Mouse (Mus musculus) midbrain, embryonic 12.5 days (tissue): ENCODE results near the gene Dnal4. TPM values are rescaled to one million over a fixed set of nuclear protein-coding genes. Genes with fewer than 3 reads are reported as not detected.
A peak's percentile ranks its signal among the peaks of the same experiment; 100 is the strongest.

Experiments
- ATAC-seq: fragments of 200-750 bp; cut with Nextera tagmentation; 2 replicates; pipeline ENCODE4 v1.8.0; 2017; ENCODE audit warnings: low read depth, moderate TSS enrichment, moderate library complexity; ENCODE audit not compliant: low FRiP score
- H3K27ac ChIP-seq: fragments of 300-500 bp; sonication (generic); replicated peaks from 2 replicates; pipeline ENCODE4 v1.5.1; 2016; ENCODE audit warnings: mild to moderate bottlenecking
- H3K27me3 ChIP-seq: fragments of 300-500 bp; sonication (generic); 2 replicates; pipeline ENCODE4 v1.6.1; 2016; ENCODE audit warnings: mild to moderate bottlenecking
- H3K36me3 ChIP-seq: fragments of 300-500 bp; sonication (generic); 2 replicates; pipeline ENCODE4 v1.6.1; 2016
- H3K4me1 ChIP-seq: fragments of 300-500 bp; sonication (generic); 2 replicates; pipeline ENCODE4 v1.6.1; 2016
- H3K4me2 ChIP-seq: fragments of 300-500 bp; sonication (generic); replicated peaks from 2 replicates; pipeline ENCODE4 v1.6.1; 2016; ENCODE audit warnings: mild to moderate bottlenecking, moderate library complexity
- H3K4me3 ChIP-seq: fragments of 300-500 bp; sonication (generic); 2 replicates; pipeline ENCODE4 v1.5.1; 2016; ENCODE audit warnings: mild to moderate bottlenecking
- H3K9ac ChIP-seq: fragments of 300-500 bp; sonication (generic); replicated peaks from 2 replicates; pipeline ENCODE4 v1.6.1; 2016; ENCODE audit warnings: mild to moderate bottlenecking, moderate library complexity
- H3K9me3 ChIP-seq: fragments of 300-500 bp; sonication (generic); 2 replicates; pipeline ENCODE4 v1.6.1; 2016; ENCODE audit warnings: mild to moderate bottlenecking
- WGBS: fragments of 180-500 bp; shearing (Covaris S2); methylation state at CpG from one replicate; pipeline ENCODE4 v1.1.7; 2016; 5-methylcytosine and 5-hydroxymethylcytosine counted together
- polyA plus RNA-seq: library from polyadenylated mRNA; unstranded; fragments of >200 nt; fragmentation: Nextera tagmentation; extraction: Ambion mirVana; gene quantifications from 2 replicates; pipeline ENCODE4 v1.2.1, GENCODE M21; 2016

The Dnal4 gene
- polyA plus RNA-seq, 1 experiment from 2014 or later: 77.9 TPM

DNA sequence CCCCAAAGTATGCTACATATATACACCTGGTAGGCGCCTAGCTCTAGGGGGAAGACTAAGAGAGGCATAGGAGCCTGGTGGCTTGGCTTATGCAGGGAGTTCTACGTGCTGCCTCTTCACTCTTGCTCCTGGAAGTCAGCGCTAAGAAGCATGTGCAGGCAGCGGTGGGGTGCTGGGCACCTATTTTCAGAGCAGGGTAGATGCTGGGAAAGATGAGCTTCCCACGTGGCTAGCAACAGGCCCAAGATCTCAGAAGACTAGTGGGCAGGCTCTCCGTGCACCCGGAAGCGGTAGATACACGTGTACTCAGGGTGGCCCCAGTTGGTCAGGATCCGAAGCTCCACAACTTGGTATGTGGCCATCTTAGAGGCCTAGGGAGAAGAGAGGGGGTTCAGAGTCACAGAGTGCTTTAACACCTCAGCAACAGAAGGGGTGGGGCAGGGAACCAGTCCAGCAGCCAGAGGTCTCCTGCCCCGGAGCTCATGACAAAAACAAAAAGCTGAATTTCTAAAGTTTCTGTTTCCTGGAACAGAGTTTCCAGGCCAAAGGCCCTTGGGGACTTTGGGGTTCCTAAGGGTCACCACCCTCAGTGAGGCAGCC is 52.4 kb downstream of the Dnal4 start:
- Histone ChIP-seq H3K4me3 (no peak overlapping the region), H3K36me3 (peaks cover 71% of the 10 kb centered on the region), H3K9me3 (no peaks in the 10 kb centered on the region), H3K27ac (no peak overlapping the region), H3K4me1 (0 out of 2 replicates have a peak, but pooled peaks cover 3% of the 10 kb centered on the region), H3K27me3 (no peaks in the 10 kb centered on the region), H3K4me2 (no peak overlapping the region), H3K9ac (no peak overlapping the region)
- ATAC-seq: no peak
- WGBS: 96% methylated on average over 11 of the region's 11 CpGs

DNA sequence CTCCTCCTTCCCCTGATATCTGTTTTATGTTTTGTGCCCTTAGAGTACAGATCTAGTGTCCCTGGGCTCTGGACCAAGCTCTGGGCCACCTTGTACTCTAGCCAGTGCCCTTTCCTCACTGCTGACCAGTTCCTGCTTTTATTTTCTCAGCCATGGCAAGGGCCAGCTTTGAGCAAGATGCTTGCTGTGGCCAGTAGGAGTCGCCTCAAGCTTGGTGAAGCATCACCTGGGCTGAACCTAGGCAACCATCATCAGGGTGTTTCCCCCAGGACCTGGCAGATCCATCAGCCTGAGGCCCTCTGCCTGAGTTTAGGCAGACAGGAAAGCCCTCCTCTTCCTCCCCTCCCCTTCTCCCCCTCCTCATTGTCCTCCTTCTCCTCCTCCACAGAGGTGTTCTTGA is 54.2 kb downstream of the Dnal4 start:
- Histone ChIP-seq H3K4me3 (no peak overlapping the region), H3K27me3 (no peaks in the 10 kb centered on the region), H3K9ac (no peak overlapping the region), H3K4me1 (0 out of 2 replicates have a peak, but pooled peaks cover 3% of the 10 kb centered on the region), H3K9me3 (no peaks in the 10 kb centered on the region), H3K4me2 (no peak overlapping the region), H3K36me3 (peaks cover 72% of the 10 kb centered on the region), H3K27ac (peak overlapping the region; percentile 42; the same call in 1 of the 2 replicates)
- WGBS: 23% methylated on average over 1 of the region's 1 CpGs
- ATAC-seq: no peak

DNA sequence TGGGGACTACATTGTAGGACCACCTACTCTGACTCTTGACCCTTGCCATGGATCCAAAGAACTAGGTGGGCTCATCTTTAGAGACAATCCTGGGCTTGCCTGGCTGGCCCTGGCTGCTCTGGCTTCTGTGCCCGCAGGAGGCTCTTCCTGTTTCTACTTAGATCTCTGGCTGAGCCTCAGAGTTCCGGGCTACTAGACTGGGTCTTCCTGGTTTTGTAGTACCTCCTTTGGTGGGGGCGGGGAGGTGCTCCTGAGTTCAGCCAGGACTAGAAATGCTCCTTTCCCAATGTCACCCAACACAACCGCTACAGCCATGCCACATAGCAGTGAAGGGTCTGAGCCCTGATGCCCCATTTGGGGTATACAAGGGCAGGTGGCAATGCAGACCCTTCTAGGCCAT is 56.9 kb downstream of the Dnal4 start:
- no peak overlapping the region for H3K4me2 ChIP-seq
- H3K27ac ChIP-seq: no peak overlapping the region
- H3K4me1 ChIP-seq: 0 out of 2 replicates have a peak, but pooled peaks cover 3% of the 10 kb centered on the region
- WGBS: 80% methylated on average over 4 of the region's 4 CpGs
- H3K9me3 ChIP-seq: no peaks in the 10 kb centered on the region
- ATAC-seq: no peak
- H3K9ac ChIP-seq: no peak overlapping the region
- H3K36me3 ChIP-seq: peaks cover 72% of the 10 kb centered on the region
- no peak overlapping the region for H3K4me3 ChIP-seq
- H3K27me3 ChIP-seq: no peaks in the 10 kb centered on the region

DNA sequence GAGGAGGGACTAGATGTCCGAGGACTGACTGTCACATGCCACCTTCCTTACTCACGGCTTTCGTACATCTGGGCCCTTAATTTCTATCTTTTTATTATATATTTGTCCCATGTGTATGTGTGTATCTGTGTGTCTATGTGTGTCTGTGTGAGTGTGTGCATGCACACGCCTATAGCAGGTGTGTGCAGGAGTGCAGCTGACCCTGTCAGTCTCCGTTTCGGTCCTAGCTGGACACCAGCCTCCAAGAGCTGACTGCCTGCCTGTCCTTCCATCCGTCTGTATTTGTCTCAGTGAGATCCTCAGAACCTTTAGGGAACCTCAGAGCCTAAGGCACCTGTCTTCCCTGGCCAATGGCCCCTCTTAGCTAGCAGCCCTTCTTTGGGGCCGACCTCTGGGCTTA is 57.4 kb downstream of the Dnal4 start:
- H3K4me1 ChIP-seq: 0 out of 2 replicates have a peak, but pooled peaks cover 3% of the 10 kb centered on the region
- no peaks in the 10 kb centered on the region for H3K9me3 ChIP-seq
- no peak overlapping the region for H3K4me2 ChIP-seq
- H3K36me3 ChIP-seq: peaks cover 72% of the 10 kb centered on the region
- no peak for ATAC-seq
- no peak overlapping the region for H3K27ac ChIP-seq
- no peak overlapping the region for H3K9ac ChIP-seq
- no peak overlapping the region for H3K4me3 ChIP-seq
- H3K27me3 ChIP-seq: no peaks in the 10 kb centered on the region
- 89% methylated on average over 8 of the region's 8 CpGs for WGBS

DNA sequence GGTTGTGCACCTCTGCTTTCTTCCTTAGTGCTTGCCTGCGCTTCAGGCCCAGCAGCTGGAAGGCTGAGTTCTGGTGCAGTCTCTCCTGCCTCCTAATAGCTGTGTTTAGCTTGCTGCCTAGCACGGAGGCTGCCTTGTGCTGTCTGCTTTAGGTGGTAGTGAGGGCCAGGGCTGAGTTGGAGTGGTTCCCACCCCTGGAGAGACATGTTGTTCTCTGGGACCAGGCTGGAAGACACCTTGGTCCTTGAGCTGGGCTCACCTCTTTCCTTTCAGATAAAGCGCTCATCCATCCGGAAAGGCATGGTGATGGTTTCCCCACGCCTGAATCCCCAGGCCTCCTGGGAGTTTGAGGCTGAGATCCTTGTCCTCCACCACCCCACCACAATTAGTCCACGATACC is 60.9 kb downstream of the Dnal4 start:
- peaks cover 95% of the 10 kb centered on the region for H3K36me3 ChIP-seq
- H3K9me3 ChIP-seq: no peaks in the 10 kb centered on the region
- no peak for ATAC-seq
- H3K27me3 ChIP-seq: no peaks in the 10 kb centered on the region
- no peak overlapping the region for H3K9ac ChIP-seq
- H3K27ac ChIP-seq: no peak overlapping the region
- no peak overlapping the region for H3K4me3 ChIP-seq
- H3K4me1 ChIP-seq: no peaks in the 10 kb centered on the region
- H3K4me2 ChIP-seq: no peak overlapping the region
- WGBS: 87% methylated on average over 6 of the region's 6 CpGs

DNA sequence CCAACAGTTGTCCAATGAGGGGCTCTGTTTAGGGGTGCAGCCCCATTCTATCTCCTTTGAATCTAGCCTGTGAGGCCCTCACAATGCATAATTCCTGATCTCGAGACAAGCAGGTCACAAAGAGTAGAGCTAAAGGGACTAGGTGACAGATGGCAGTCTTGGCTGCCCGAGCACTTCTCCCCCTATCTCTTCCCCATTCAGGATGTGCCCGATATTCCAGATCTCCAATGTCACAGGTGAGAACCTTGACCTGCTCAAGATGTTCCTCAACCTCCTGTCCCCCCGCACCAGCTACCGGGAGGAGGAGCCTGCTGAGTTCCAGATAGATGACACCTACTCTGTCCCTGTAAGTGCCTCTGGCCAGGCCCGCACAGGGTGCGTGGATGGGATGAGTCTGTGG is 62.0 kb downstream of the Dnal4 start:
- 96% methylated on average over 7 of the region's 7 CpGs for WGBS
- H3K4me1 ChIP-seq: no peaks in the 10 kb centered on the region
- no peaks in the 10 kb centered on the region for H3K9me3 ChIP-seq
- no peaks in the 10 kb centered on the region for H3K27me3 ChIP-seq
- peaks cover 100% of the 10 kb centered on the region for H3K36me3 ChIP-seq
- no peak overlapping the region for H3K4me3 ChIP-seq
- no peak overlapping the region for H3K9ac ChIP-seq
- ATAC-seq: no peak
- no peak overlapping the region for H3K27ac ChIP-seq
- H3K4me2 ChIP-seq: no peak overlapping the region

Other genes starting within 250 kb of the Dnal4 start
- gene Ddx17, start 231.1 kb downstream of the Dnal4 start, polyA plus RNA-seq: 73.6 and 74.9 TPM in 2 replicates
- gene Dmc1, start 172.7 kb downstream of the Dnal4 start, polyA plus RNA-seq: 1.1 and 1.4 TPM in 2 replicates
- 4.6 and 5.4 TPM in 2 replicates for gene Fam227a, start 118.9 kb downstream of the Dnal4 start, polyA plus RNA-seq
- 79.7 and 82.0 TPM in 2 replicates for gene Cby1, start 118.7 kb downstream of the Dnal4 start, polyA plus RNA-seq
- gene Tomm22, start 107.0 kb downstream of the Dnal4 start, polyA plus RNA-seq: 252 and 269 TPM in 2 replicates
- gene Josd1, start 89.9 kb downstream of the Dnal4 start, polyA plus RNA-seq: 24.8 and 27.5 TPM in 2 replicates
- gene Gtpbp1, start 87.0 kb downstream of the Dnal4 start, polyA plus RNA-seq: 44.8 and 51.0 TPM in 2 replicates
- 8.0 and 8.7 TPM in 2 replicates for gene Sun2, start 35.3 kb downstream of the Dnal4 start, polyA plus RNA-seq
- gene Nptxr, start 26.9 kb upstream of the Dnal4 start, polyA plus RNA-seq: 8.7 and 11.7 TPM in 2 replicates
- gene Npcd, start 56.4 kb upstream of the Dnal4 start, polyA plus RNA-seq: 0.45 TPM in 1 of 2 replicates, not detected in the other
- gene Cbx6, start 56.8 kb upstream of the Dnal4 start, polyA plus RNA-seq: 45.5 and 45.7 TPM in 2 replicates
- 5.1 and 6.9 TPM in 2 replicates for gene Apobec3, start 113.8 kb upstream of the Dnal4 start, polyA plus RNA-seq
- 4.2 and 5.6 TPM in 2 replicates for gene Cbx7, start 193.3 kb upstream of the Dnal4 start, polyA plus RNA-seq
- 2.4 and 2.7 TPM in 2 replicates for gene Pdgfb, start 237.1 kb upstream of the Dnal4 start, polyA plus RNA-seq